Mouse (Mus musculus): ENCODE data around the gene Slc2a4. TPM values are rescaled to one million over a fixed set of nuclear protein-coding genes. Genes with fewer than 3 reads are reported as not detected.
A peak's percentile ranks its signal among the peaks of the same experiment; 100 is the strongest.

Slc2a4 gene
- 2.7 and 3.7 TPM in 2 replicates for polyA plus RNA-seq (2014; fragmentation: Nextera tagmentation; extraction: Ambion mirVana)

- Histone ChIP-seq H3K4me1 (ENCODE audit: control insufficient read depth, insufficient read depth, low read length) (peaks cover 4% of the 10 kb centered on the region; the same call in 1 of the 2 replicates), H3K9ac (replicated peaks; ENCODE audit: low read depth, low read length) (peak within 1 kb of the TSS; percentile 39; the same call in 1 of the 2 replicates), H3K4me2 (ENCODE audit: low read depth, low read length) (peak within 1 kb of the TSS; percentile 50), H3K9me3 (ENCODE audit: control insufficient read depth, low read length) (no peaks in the 10 kb centered on the region), H3K27ac (ENCODE audit: low read depth, low read length) (no peak within 1 kb of the TSS), H3K4me3 (ENCODE audit: low read depth, low read length) (peak within 1 kb of the TSS; percentile 38), H3K27me3 (ENCODE audit: control insufficient read depth, insufficient read depth, low read length) (peaks cover 3% of the 10 kb centered on the region; the same call in 1 of the 2 replicates), H3K36me3 (ENCODE audit: control insufficient read depth, insufficient read depth, low read length) (no peaks in the 10 kb centered on the region)
- under 1% methylated on average over 34 of the region's 34 CpGs for WGBS
- ATAC-seq (ENCODE audit: low read depth): peak; percentile 95
Observed at GRCm38 (mm10) chr11:69948066-69948762, at the start of gene Slc2a4. Gene Slc2a4, minus strand, starts transcription at chr11:69948188.

GRCm38 (mm10) chr11:69997070-69997509, 49.1 kb upstream of the Slc2a4 start:
- peaks cover 29% of the 10 kb centered on the region for H3K4me1 ChIP-seq (ENCODE audit: control insufficient read depth, insufficient read depth, low read length)
- H3K9me3 ChIP-seq (ENCODE audit: control insufficient read depth, low read length): no peaks in the 10 kb centered on the region
- ATAC-seq (ENCODE audit: low read depth): no peak
- peaks cover 34% of the 10 kb centered on the region for H3K36me3 ChIP-seq (ENCODE audit: control insufficient read depth, insufficient read depth, low read length)
- 2% methylated on average over 26 of the region's 44 CpGs for WGBS
- peak overlapping the region; percentile 93 for H3K27ac ChIP-seq (ENCODE audit: low read depth, low read length)
- peak overlapping the region; percentile 64 for H3K4me2 ChIP-seq (ENCODE audit: low read depth, low read length)
- H3K4me3 ChIP-seq (ENCODE audit: low read depth, low read length): peak overlapping the region; percentile 85
- no peaks in the 10 kb centered on the region for H3K27me3 ChIP-seq (ENCODE audit: control insufficient read depth, insufficient read depth, low read length)
- peak overlapping the region; percentile 78 for H3K9ac ChIP-seq (replicated peaks; ENCODE audit: low read depth, low read length)

- Histone ChIP-seq H3K27me3 (ENCODE audit: control insufficient read depth, insufficient read depth, low read length) (no peaks in the 10 kb centered on the region), H3K4me3 (ENCODE audit: low read depth, low read length) (peak overlapping the region; percentile 85), H3K4me2 (ENCODE audit: low read depth, low read length) (peak overlapping the region; percentile 64), H3K4me1 (ENCODE audit: control insufficient read depth, insufficient read depth, low read length) (peaks cover 22% of the 10 kb centered on the region; the same call in 1 of the 2 replicates), H3K9me3 (ENCODE audit: control insufficient read depth, low read length) (no peaks in the 10 kb centered on the region), H3K27ac (ENCODE audit: low read depth, low read length) (peak overlapping the region; percentile 93), H3K9ac (replicated peaks; ENCODE audit: low read depth, low read length) (peak overlapping the region; percentile 78), H3K36me3 (ENCODE audit: control insufficient read depth, insufficient read depth, low read length) (peaks cover 34% of the 10 kb centered on the region)
- ATAC-seq (ENCODE audit: low read depth): peak; percentile 1
- WGBS: 1% methylated on average over 65 of the region's 66 CpGs
Observed at GRCm38 (mm10) chr11:69996161-69997061, 48.4 kb upstream of the Slc2a4 start.

- peaks cover 24% of the 10 kb centered on the region; the same call in 1 of the 2 replicates for H3K4me1 ChIP-seq (ENCODE audit: control insufficient read depth, insufficient read depth, low read length)
- no peaks in the 10 kb centered on the region for H3K27me3 ChIP-seq (ENCODE audit: control insufficient read depth, insufficient read depth, low read length)
- peak within 1 kb of the TSS; percentile 64 for H3K4me2 ChIP-seq (ENCODE audit: low read depth, low read length)
- 0% methylated on average over 36 of the region's 36 CpGs for WGBS
- peak; percentile 78 for ATAC-seq (ENCODE audit: low read depth)
- peak within 1 kb of the TSS; percentile 78 for H3K9ac ChIP-seq (replicated peaks; ENCODE audit: low read depth, low read length)
- H3K27ac ChIP-seq (ENCODE audit: low read depth, low read length): peak within 1 kb of the TSS; percentile 93
- H3K4me3 ChIP-seq (ENCODE audit: low read depth, low read length): peak within 1 kb of the TSS; percentile 85
- peaks cover 34% of the 10 kb centered on the region for H3K36me3 ChIP-seq (ENCODE audit: control insufficient read depth, insufficient read depth, low read length)
- no peaks in the 10 kb centered on the region for H3K9me3 ChIP-seq (ENCODE audit: control insufficient read depth, low read length)
Observed at GRCm38 (mm10) chr11:69995391-69995960, 47.5 kb upstream of the Slc2a4 start, which contains the start of gene Phf23. Gene Phf23, plus strand, starts transcription at chr11:69995777.

GRCm38 (mm10) chr11:69994401-69995090, 46.6 kb upstream of the Slc2a4 start:
- no peak overlapping the region for H3K4me3 ChIP-seq (ENCODE audit: low read depth, low read length)

GRCm38 (mm10) chr11:69992932-69993331, 44.9 kb upstream of the Slc2a4 start:
- Histone ChIP-seq H3K9me3 (ENCODE audit: control insufficient read depth, low read length) (no peaks in the 10 kb centered on the region), H3K9ac (replicated peaks; ENCODE audit: low read depth, low read length) (no peak overlapping the region), H3K36me3 (ENCODE audit: control insufficient read depth, insufficient read depth, low read length) (peaks cover 32% of the 10 kb centered on the region), H3K4me3 (ENCODE audit: low read depth, low read length) (peak overlapping the region; percentile 55; the same call in 1 of the 2 replicates), H3K27me3 (ENCODE audit: control insufficient read depth, insufficient read depth, low read length) (no peaks in the 10 kb centered on the region), H3K27ac (ENCODE audit: low read depth, low read length) (no peak overlapping the region), H3K4me1 (ENCODE audit: control insufficient read depth, insufficient read depth, low read length) (peaks cover 19% of the 10 kb centered on the region; the same call in 1 of the 2 replicates), H3K4me2 (ENCODE audit: low read depth, low read length) (peak overlapping the region; percentile 78; the same call in 1 of the 2 replicates)
- ATAC-seq (ENCODE audit: low read depth): no peak
- 90% methylated on average over 3 of the region's 3 CpGs for WGBS

More at GRCm38 (mm10) chr11:69994401-69995090, 46.6 kb upstream of the Slc2a4 start:
- Histone ChIP-seq H3K27me3 (ENCODE audit: control insufficient read depth, insufficient read depth, low read length) (no peaks in the 10 kb centered on the region), H3K36me3 (ENCODE audit: control insufficient read depth, insufficient read depth, low read length) (peaks cover 36% of the 10 kb centered on the region), H3K4me1 (ENCODE audit: control insufficient read depth, insufficient read depth, low read length) (peaks cover 22% of the 10 kb centered on the region; the same call in 1 of the 2 replicates), H3K4me2 (ENCODE audit: low read depth, low read length) (no peak overlapping the region), H3K9ac (replicated peaks; ENCODE audit: low read depth, low read length) (no peak overlapping the region), H3K27ac (ENCODE audit: low read depth, low read length) (no peak overlapping the region), H3K9me3 (ENCODE audit: control insufficient read depth, low read length) (no peaks in the 10 kb centered on the region)
- WGBS: 85% methylated on average over 11 of the region's 11 CpGs
- no peak for ATAC-seq (ENCODE audit: low read depth)

GRCm38 (mm10) chr11:69992396-69992795, 44.4 kb upstream of the Slc2a4 start:
- no peaks in the 10 kb centered on the region for H3K27me3 ChIP-seq (ENCODE audit: control insufficient read depth, insufficient read depth, low read length)
- no peak for ATAC-seq (ENCODE audit: low read depth)
- peaks cover 37% of the 10 kb centered on the region for H3K36me3 ChIP-seq (ENCODE audit: control insufficient read depth, insufficient read depth, low read length)
- peak overlapping the region; percentile 78 for H3K4me2 ChIP-seq (ENCODE audit: low read depth, low read length)
- no peaks in the 10 kb centered on the region for H3K9me3 ChIP-seq (ENCODE audit: control insufficient read depth, low read length)
- peaks cover 14% of the 10 kb centered on the region; the same call in 1 of the 2 replicates for H3K4me1 ChIP-seq (ENCODE audit: control insufficient read depth, insufficient read depth, low read length)
- H3K4me3 ChIP-seq (ENCODE audit: low read depth, low read length): peak overlapping the region; percentile 55
- 87% methylated on average over 10 of the region's 10 CpGs for WGBS
- H3K9ac ChIP-seq (replicated peaks; ENCODE audit: low read depth, low read length): peak overlapping the region; percentile 76; the same call in 1 of the 2 replicates
- H3K27ac ChIP-seq (ENCODE audit: low read depth, low read length): no peak overlapping the region

- ATAC-seq (ENCODE audit: low read depth): no peak
- Histone ChIP-seq H3K9ac (replicated peaks; ENCODE audit: low read depth, low read length) (peak overlapping the region; percentile 76), H3K27me3 (ENCODE audit: control insufficient read depth, insufficient read depth, low read length) (no peaks in the 10 kb centered on the region), H3K36me3 (ENCODE audit: control insufficient read depth, insufficient read depth, low read length) (peaks cover 37% of the 10 kb centered on the region), H3K27ac (ENCODE audit: low read depth, low read length) (peak overlapping the region; percentile 90), H3K4me1 (ENCODE audit: control insufficient read depth, insufficient read depth, low read length) (peaks cover 12% of the 10 kb centered on the region; the same call in 1 of the 2 replicates), H3K9me3 (ENCODE audit: control insufficient read depth, low read length) (no peaks in the 10 kb centered on the region), H3K4me2 (ENCODE audit: low read depth, low read length) (peak overlapping the region; percentile 78), H3K4me3 (ENCODE audit: low read depth, low read length) (peak overlapping the region; percentile 55)
- WGBS: under 1% methylated on average over 15 of the region's 15 CpGs
Observed at GRCm38 (mm10) chr11:69991711-69992110, 43.7 kb upstream of the Slc2a4 start.

Measured in neural tube, embryonic 14.5 days (tissue).